Mouse (Mus musculus) Muller cell, postnatal 12 days (primary cell): ENCODE data around the gene Spdef.

Source experiments
- DNase-seq: peaks from one replicate; pipeline ENCODE4 v3.0.0-alpha.2; 2015; ENCODE audit errors: inconsistent ontology term

Spdef gene

GRCm38 (mm10) chr17:27725011-27725410 is 3.7 kb downstream of the Spdef start:
- DNase-seq = no peak

- no peak for DNase-seq
Measured at GRCm38 (mm10) chr17:27724327-27724726, 4.4 kb downstream of the Spdef start.

DNA sequence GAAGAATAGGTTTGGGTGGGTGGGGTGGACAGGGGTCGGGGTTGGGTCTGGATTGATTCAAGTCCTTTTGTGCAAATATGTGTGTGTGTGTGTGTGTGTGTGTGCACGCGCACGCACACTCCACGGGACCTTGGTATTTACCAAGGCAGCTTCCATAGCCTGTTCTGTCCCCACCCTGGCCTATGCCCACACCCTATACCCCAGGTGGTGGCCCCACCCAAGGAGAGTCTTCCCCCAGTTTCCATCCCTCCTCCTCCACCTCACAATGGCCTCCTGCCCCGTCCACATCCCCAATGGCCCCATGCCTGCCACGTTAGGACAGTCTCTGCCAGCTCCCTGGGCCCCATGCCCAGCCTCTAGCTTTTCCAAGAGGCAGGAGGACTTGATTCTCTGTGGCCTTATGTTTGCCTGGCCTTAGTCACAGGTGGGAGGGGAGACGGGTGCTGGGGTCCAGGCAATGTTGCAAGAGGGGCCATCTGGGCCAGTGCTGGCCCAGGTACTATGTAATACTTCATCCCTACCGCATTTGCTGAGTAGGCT is 7.6 kb downstream of the Spdef start:
- peak; percentile 44 for DNase-seq

DNA sequence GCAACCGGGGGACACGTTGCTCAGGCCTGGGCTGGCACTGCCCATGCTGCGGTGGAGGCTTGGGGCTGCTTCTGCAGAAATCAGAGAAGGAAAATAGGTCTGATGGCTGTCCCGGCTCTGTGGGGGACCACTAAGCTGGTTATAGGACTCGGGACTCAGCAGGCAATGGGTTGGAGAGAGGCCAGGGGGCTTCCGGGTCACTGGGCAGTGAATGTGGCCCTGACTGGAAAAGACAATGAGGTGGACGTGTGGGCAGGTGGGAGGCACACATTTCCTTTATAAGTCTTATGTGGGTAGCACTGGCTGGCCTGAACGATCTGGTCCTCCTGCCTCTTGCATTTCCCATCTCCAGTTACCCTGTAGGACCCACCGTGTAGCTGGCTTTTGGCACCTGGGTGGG is 8.4 kb downstream of the Spdef start:
- DNase-seq = no peak

- no peak for DNase-seq
Measured at GRCm38 (mm10) chr17:27719663-27720062, 9.1 kb downstream of the Spdef start.

GRCm38 (mm10) chr17:27718250-27718649 is 10.5 kb downstream of the Spdef start:
- DNase-seq = no peak

- no peak for DNase-seq
Measured at GRCm38 (mm10) chr17:27716804-27717203, 12.0 kb downstream of the Spdef start.

DNA sequence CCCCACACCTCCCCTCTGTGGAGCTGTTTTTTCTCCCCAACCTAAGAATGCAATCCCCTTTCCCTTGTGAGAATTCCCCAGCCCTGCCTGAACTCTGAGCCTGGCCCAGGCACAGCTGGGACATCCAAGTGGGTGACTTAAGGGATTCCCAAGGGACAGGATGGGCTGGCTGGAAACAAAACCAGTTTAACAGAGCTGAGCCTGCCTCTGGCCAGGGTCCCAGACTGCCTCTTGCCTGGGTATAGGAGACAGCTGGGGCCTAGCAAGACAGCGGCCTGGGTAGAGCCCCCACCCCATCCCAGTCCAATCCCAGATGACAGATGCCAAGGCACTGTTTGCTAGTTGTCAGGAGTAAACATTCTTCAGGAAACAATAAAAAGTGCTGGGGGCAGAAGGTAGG is 15.9 kb downstream of the Spdef start:
- DNase-seq = no peak

- DNase-seq = no peak
Measured at GRCm38 (mm10) chr17:27709650-27710049, 19.1 kb downstream of the Spdef start.

DNA sequence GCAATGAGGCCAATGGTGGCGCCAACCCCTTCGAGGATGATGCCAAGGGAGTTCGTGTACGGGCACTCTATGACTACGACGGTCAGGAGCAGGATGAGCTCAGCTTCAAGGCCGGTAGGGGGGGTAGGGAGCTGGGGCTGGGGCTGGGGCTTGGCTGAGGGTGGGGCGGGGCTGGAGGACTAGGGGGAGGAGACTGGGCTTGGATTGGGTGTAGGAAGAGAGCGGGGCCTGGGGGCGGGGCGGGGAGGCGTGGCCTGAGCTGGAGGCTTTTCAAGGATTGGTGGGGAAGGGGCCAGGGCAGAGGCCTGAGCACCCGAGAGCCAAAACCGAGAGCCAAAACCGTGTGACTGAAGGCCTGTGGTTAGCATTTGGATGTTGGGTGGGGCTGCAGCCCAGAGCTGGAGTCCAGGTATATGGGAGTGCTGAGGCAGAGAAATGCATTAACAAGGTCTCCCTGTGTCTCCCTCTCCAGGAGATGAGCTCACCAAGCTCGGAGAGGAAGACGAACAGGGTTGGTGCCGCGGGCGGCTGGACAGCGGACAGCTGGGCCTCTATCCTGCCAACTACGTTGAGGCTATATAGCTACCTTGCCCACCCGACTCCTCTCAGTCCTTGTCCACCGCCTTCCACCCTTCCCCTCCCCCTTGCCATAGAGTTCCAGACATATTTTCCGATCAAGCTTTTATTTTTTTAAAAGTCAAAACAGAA is 20.6 kb downstream of the Spdef start:
- peak; percentile 93 for DNase-seq

DNA sequence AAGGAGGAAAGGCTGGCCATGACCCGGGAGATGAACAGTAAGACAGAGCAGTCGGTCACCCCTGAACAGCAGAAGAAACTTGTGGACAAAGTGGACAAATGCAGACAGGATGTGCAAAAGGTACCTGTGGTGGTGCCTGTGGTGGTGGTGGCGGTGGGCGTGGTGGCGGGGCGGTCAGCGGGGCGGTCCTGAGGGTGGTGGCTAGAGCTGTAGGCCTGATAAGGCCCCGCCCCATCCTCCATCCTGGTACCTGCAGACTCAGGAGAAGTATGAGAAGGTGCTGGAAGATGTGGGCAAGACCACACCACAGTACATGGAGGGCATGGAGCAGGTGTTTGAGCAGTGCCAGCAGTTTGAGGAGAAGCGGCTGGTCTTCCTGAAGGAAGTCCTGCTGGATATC is 23.1 kb downstream of the Spdef start:
- no peak for DNase-seq

DNA sequence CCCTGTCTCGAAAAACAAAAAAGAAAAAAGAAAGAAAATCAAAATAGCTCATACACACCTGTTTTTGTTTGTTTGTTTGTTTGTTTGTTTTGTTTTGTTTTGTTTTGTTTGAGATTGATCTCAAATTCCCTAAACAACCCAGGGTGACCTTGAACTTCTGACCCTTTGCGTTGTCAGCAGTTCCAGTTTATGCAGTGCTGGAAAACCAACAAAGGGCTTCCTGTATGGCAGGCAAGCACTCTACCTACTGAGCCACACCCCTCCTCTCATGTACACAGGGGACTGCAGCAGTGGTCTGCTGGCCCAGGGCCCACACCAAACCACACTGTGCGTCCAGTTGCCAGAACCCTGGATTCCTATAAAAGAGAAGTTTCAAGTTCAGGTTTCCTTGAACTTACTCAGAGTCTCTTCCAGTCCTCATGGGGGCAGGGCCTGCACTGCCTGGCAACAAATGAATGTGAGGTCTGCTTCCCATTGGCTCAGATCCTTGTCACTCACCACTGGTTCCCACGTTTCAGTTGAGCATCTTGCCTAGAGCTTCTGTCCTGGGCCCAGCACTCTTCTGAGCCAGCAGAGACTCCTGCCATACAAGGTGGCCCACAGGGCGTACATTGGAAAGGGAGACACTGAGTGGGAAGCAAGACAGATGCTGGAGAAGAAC is 24.7 kb downstream of the Spdef start:
- no peak for DNase-seq

DNA sequence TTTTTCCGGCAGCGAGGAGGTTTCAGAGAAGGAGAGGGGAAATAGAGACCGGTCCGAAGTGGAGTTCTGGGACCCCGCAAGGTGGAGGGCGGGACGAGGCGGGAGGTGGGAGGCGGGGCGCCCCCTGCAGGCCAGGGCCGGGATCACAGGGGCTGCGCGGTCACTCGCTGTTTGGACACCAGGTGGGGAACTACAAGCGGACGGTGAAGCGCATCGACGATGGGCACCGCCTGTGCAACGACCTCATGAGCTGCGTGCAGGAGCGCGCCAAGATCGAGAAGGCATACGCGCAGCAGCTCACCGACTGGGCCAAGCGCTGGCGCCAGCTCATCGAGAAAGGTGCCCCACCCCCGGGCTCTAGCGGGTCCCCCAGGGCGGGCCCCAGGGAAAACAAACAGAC is 26.2 kb downstream of the Spdef start:
- peak; percentile 47 for DNase-seq

DNA sequence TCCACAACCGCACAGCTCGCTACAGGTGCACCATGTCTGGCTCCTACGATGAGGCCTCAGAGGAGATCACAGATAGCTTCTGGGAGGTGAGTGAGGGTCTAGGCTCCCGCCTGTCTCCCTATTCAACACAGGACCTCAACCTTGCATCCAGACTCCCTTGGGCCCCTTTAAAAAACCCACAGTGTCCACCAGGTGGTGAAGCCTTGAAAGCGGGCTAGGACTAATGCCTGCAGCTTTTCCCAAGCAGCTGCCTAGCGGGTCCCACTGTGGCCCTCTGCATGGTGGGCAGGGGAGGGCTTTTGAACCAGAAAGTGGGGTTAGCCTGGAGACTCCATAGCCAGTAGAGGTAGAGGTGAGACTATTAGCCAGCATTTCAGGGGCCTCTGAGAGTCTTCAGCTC is 26.9 kb downstream of the Spdef start:
- DNase-seq = no peak

- DNase-seq = no peak
Measured at GRCm38 (mm10) chr17:27700812-27701211, 27.9 kb downstream of the Spdef start.

GRCm38 (mm10) chr17:27699641-27700244 is 29.0 kb downstream of the Spdef start:
- no peak for DNase-seq

GRCm38 (mm10) chr17:27690993-27691693 is 37.6 kb downstream of the Spdef start:
- DNase-seq = no peak

DNA sequence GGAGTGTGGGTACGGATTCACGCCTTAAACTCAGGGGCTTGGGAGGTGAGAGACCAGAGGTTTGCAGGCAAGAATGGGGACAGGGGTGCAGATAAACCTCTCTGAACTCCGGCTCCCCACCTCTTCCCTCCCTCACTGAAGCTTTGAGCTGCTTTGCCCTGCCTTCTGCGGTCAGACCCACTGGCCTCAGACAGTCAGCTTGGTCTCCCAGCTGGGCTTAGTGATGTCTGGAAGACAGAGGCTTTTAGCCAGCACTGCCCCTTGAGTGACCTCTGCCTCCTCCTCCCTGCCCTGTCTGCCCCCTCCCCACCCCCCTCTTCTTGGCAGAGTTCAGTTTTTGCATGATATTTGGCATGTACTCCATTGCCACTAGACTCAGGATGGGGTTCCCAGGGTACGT is 42.4 kb downstream of the Spdef start:
- no peak for DNase-seq

- DNase-seq = peak; percentile 49
Measured at GRCm38 (mm10) chr17:27685550-27685913, 43.2 kb downstream of the Spdef start.

GRCm38 (mm10) chr17:27684886-27685549 is 43.7 kb downstream of the Spdef start:
- DNase-seq = peak; percentile 79

DNA sequence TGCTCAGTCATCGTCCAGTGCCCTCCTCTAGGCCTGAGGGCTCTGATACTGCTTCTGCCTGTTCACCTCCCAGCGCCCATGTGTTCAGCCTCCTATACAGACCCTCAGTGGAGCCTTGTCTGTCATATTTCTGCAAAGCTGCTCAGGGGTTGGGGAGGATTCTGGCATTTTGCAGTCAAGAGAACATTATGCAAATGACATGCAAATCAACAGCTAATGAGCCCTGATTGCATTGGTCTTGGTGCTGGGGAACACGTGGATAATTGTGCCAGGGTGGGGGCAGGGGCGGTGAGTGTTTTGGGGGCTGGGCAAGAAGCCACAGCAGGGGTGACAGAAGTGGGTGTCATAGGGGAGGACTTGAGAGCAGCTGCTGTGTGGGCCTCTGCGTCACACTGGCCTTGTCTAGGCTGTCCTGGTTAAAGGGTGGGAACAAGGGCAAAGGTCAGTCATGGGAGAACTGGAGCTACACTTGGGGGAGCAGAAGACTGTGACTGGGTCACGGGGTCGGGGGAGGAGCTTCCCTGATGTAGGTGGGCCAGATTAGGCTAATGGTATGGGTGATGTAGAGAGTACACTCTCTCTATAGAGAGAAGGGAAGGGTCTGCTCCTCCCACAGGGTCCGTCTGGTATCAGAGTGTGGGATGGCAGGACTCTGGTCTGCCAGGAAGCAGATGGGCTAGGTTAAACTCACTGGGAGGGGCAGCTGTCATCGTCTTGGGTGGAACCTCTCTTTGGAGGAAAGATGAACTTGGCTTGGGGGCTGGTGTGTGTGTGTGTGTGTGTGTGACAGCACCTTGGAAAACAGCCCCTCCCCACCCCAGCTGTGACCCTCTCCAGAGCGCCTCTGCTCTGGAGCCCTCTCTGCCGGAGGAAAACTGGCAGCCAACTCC is 49.6 kb downstream of the Spdef start:
- no peak for DNase-seq
